Mouse (Mus musculus): ENCODE data around the gene Med20.

GRCm38 (mm10) chr17:47611661-47611982 is 240 bp downstream of the Med20 start:
- TF ChIP-seq CTCF (IDR thresholded peaks at IDR 0.05; ENCODE audit: extremely low read depth, insufficient read depth, insufficient read length, insufficient replicate concordance) (no peak), POLR2A (IDR thresholded peaks at IDR 0.05; ENCODE audit: low read depth, low read length) (no peak)

Measured in spleen, adult 2 months (tissue).